ENCODE assay signal across 22 mouse cellular contexts in genomic region chr8:125287311-125287710, GRCm38 (mm10).
DNase-seq lines count a peak whose midpoint lies in the region; ATAC-seq and TF ChIP-seq lines count a peak whose summit lies in the region.
"Had no signal": no experiment of that assay in that cellular context is flagged by ENCODE, and none has a peak within 500 bp of the region (broad histone marks: within the 10 kb centered on the region; RNA-seq: fewer than 3 reads in every experiment).

No protein-coding gene starts in this region.

- H3K36me3 ChIP-seq in kidney, embryonic 16.5 days (ENCODE audit: insufficient read depth, low read length), result no peaks in the 10 kb centered on the region
- no peaks in the 10 kb centered on the region for H3K36me3 ChIP-seq in myocyte (ENCODE audit: control insufficient read depth, insufficient read depth)
- H3K36me3 ChIP-seq: forebrain, embryonic 12.5 days; hindbrain, embryonic 10.5 days; midbrain, embryonic 13.5 days; neural tube, embryonic 13.5 days had no signal

- no peak for TF ChIP-seq POLR2A in embryonic fibroblast, embryonic 13.5 days (IDR thresholded peaks at IDR 0.05; ENCODE audit: low read depth, low read length)
- no peak for TF ChIP-seq POLR2A in myocyte (IDR thresholded peaks at IDR 0.05; ENCODE audit: insufficient read length, low read depth)

- peaks cover 32% of the 10 kb centered on the region for H3K4me1 ChIP-seq in kidney, embryonic 16.5 days (ENCODE audit: insufficient read depth, low read length)
- H3K4me1 ChIP-seq in embryonic fibroblast, embryonic 13.5 days (ENCODE audit: control insufficient read depth, insufficient read depth, low read length), result peaks cover 20% of the 10 kb centered on the region

- no peak overlapping the region for H3K9ac ChIP-seq in kidney, embryonic 16.5 days (replicated peaks; ENCODE audit: low read length)
- H3K9ac ChIP-seq: forebrain, embryonic 12.5 days; midbrain, embryonic 13.5 days; neural tube, embryonic 13.5 days had no signal

- no peak overlapping the region for H3ac ChIP-seq in myocyte (ENCODE audit: control insufficient read depth, insufficient read length)

- no peak for TF ChIP-seq CTCF in embryonic fibroblast, embryonic 13.5 days (IDR thresholded peaks at IDR 0.05; ENCODE audit: borderline replicate concordance, insufficient read depth, low read length)

- 75% methylated on average over 4 of the region's 4 CpGs for WGBS in kidney, embryonic 16.5 days

- H3K4me3 ChIP-seq in kidney, embryonic 16.5 days (ENCODE audit: low read length), result no peak overlapping the region
- H3K4me3 ChIP-seq in embryonic fibroblast, embryonic 13.5 days (ENCODE audit: insufficient read depth, low read length), result no peak overlapping the region
- peak overlapping the region; percentile 30 for H3K4me3 ChIP-seq in myocyte
- H3K4me3 ChIP-seq: forebrain, embryonic 12.5 days; hindbrain, embryonic 10.5 days; midbrain, embryonic 13.5 days; neural tube, embryonic 13.5 days had no signal

- ATAC-seq in kidney, embryonic 16.5 days (ENCODE audit: low FRiP score, low TSS enrichment), result no peak
- ATAC-seq: hindbrain, postnatal 0 days; intestine, postnatal 0 days; lung, postnatal 0 days; midbrain, embryonic 13.5 days had no signal

- H3K27ac ChIP-seq in kidney, embryonic 16.5 days (ENCODE audit: low read length), result peak overlapping the region; percentile 13
- H3K27ac ChIP-seq in embryonic fibroblast, embryonic 13.5 days (ENCODE audit: insufficient read depth, low read length), result 0 out of 2 replicates have a peak overlapping the region, but pooled peaks have one; percentile 53
- H3K27ac ChIP-seq: forebrain, embryonic 12.5 days; midbrain, embryonic 13.5 days; neural tube, embryonic 13.5 days had no signal

- H3K79me2 ChIP-seq in myocyte (ENCODE audit: control insufficient read depth, insufficient read depth), result no peaks in the 10 kb centered on the region

- no peaks in the 10 kb centered on the region for H3K27me3 ChIP-seq in kidney, embryonic 16.5 days (ENCODE audit: insufficient read depth, low read length)
- H3K27me3 ChIP-seq in myocyte (ENCODE audit: control insufficient read depth, insufficient read depth, insufficient read length), result no peaks in the 10 kb centered on the region
- H3K27me3 ChIP-seq: forebrain, embryonic 12.5 days; neural tube, embryonic 13.5 days had no signal

- no peaks in the 10 kb centered on the region for H3K9me3 ChIP-seq in kidney, embryonic 16.5 days (ENCODE audit: low read length)
- H3K9me3 ChIP-seq: forebrain, embryonic 12.5 days; hindbrain, embryonic 10.5 days; midbrain, embryonic 13.5 days; neural tube, embryonic 13.5 days had no signal

- DNase-seq in heart, adult 11 months, result peak; percentile 88
- no peak for DNase-seq in heart, adult 8-10 months (ENCODE audit: low spot score)
- DNase-seq in kidney, adult 9 months, result no peak
- DNase-seq in embryo, embryonic 10 days (ENCODE audit: low spot score), result no peak
- DNase-seq: adrenal gland, adult 8-10 months; cerebellum, adult 11 months; cerebellum, postnatal 25 days; left cerebral cortex, postnatal 4 days; liver; right cerebral cortex, postnatal 14 days; spleen, adult 18-20 months; thymus, adult 2 months had no signal

- H3K4me2 ChIP-seq in kidney, embryonic 16.5 days (replicated peaks; ENCODE audit: low read depth, low read length), result no peak overlapping the region
- H3K4me2 ChIP-seq in myocyte (ENCODE audit: low read depth), result peak overlapping the region; percentile 94
- H3K4me2 ChIP-seq: forebrain, embryonic 12.5 days; midbrain, embryonic 13.5 days; neural tube, embryonic 13.5 days had no signal

TF ChIP-seq in myocyte, 11 proteins besides CTCF, POLR2A, EP300 and RAD21:
- TF ChIP-seq TCF12 (IDR thresholded peaks at IDR 0.05; ENCODE audit: insufficient read depth, poor library complexity, severe bottlenecking) (no peak), SRF (IDR thresholded peaks at IDR 0.05; ENCODE audit: control insufficient read depth, insufficient read length, low read depth) (no peak), MYOG (IDR thresholded peaks at IDR 0.05; ENCODE audit: control insufficient read depth in 1 of 3, insufficient read depth in 1 of 3, insufficient read length in 2 of 3, low read depth in 2 of 3) (no peak), POLR2AphosphoS2 (IDR thresholded peaks at IDR 0.05; ENCODE audit: insufficient read length, low read depth) (no peak), TCF3 (IDR thresholded peaks at IDR 0.05; ENCODE audit: insufficient read length, low read depth) (no peak), CEBPB (IDR thresholded peaks at IDR 0.05; ENCODE audit: insufficient read depth, poor library complexity, severe bottlenecking) (no peak), MYOD1 (IDR thresholded peaks at IDR 0.05; ENCODE audit: control insufficient read depth in 1 of 3, insufficient read length in 2 of 3, low read depth in 2 of 3) (no peak), USF1 (IDR thresholded peaks at IDR 0.05; ENCODE audit: low read depth) (no peak), E2F4 (IDR thresholded peaks at IDR 0.05; ENCODE audit: insufficient read depth) (no peak), REST (IDR thresholded peaks at IDR 0.05; ENCODE audit: insufficient read depth, insufficient read length) (no peak), MAX (IDR thresholded peaks at IDR 0.05; ENCODE audit: low read depth) (no peak)
